Mouse (Mus musculus) neural tube, embryonic 13.5 days (tissue): ENCODE data around the gene Gm9887. TPM values are rescaled to one million over a fixed set of nuclear protein-coding genes. Genes with fewer than 3 reads are reported as not detected.
"Not testable (repeated sequence)": the region's sequence is repeated elsewhere in the genome, so short reads cannot be mapped to it uniquely, and the experiment has no call there.

ENCODE experiments used
- ATAC-seq: fragments of 200-750 bp; cut with Nextera tagmentation; 2 replicates; pipeline ENCODE4 v1.8.0; 2017; ENCODE audit warnings: low read depth, mild to moderate bottlenecking, moderate TSS enrichment, moderate library complexity
- H3K27ac ChIP-seq: fragments of 300-500 bp; sonication (generic); replicated peaks from 2 replicates; pipeline ENCODE4 v1.5.1; 2015; ENCODE audit warnings: moderate library complexity, mild to moderate bottlenecking, inconsistent platforms
- H3K27me3 ChIP-seq: fragments of 300-500 bp; sonication (generic); 2 replicates; pipeline ENCODE4 v1.6.1; 2015; ENCODE audit warnings: mild to moderate bottlenecking, inconsistent platforms
- H3K36me3 ChIP-seq: fragments of 300-500 bp; sonication (generic); 2 replicates; pipeline ENCODE4 v1.6.1; 2015; ENCODE audit warnings: mild to moderate bottlenecking, inconsistent platforms
- H3K4me1 ChIP-seq: fragments of 300-500 bp; sonication (generic); replicated peaks from 2 replicates; pipeline ENCODE4 v1.6.1; 2015; ENCODE audit warnings: inconsistent platforms
- H3K4me2 ChIP-seq: fragments of 300-500 bp; sonication (generic); 2 replicates; pipeline ENCODE4 v1.6.1; 2015; ENCODE audit warnings: inconsistent platforms, mild to moderate bottlenecking, moderate library complexity
- H3K4me3 ChIP-seq: fragments of 300-500 bp; sonication (generic); 2 replicates; pipeline ENCODE4 v1.5.1; 2015; ENCODE audit warnings: mild to moderate bottlenecking, inconsistent platforms
- H3K9ac ChIP-seq: fragments of 300-500 bp; sonication (generic); 2 replicates; pipeline ENCODE4 v1.6.1; 2015; ENCODE audit warnings: moderate library complexity, mild to moderate bottlenecking, inconsistent platforms
- H3K9me3 ChIP-seq: fragments of 300-500 bp; sonication (generic); 2 replicates; pipeline ENCODE4 v1.6.1; 2016; ENCODE audit warnings: inconsistent platforms
- WGBS: fragments of 180-500 bp; shearing (Covaris S2); methylation state at CpG from one replicate; pipeline ENCODE4 v1.1.7; 2015; 5-methylcytosine and 5-hydroxymethylcytosine counted together
- polyA plus RNA-seq: library from polyadenylated mRNA; unstranded; fragments of >200 nt; fragmentation: Nextera tagmentation; extraction: Ambion mirVana; gene quantifications from 2 replicates; pipeline ENCODE4 v1.2.1, GENCODE M21; 2015

Gm9887 gene
- polyA plus RNA-seq, 1 experiment from 2014 or later: 0.71 TPM

- no peaks in the 10 kb centered on the region for H3K9me3 ChIP-seq
- 89% methylated on average over 13 of the region's 13 CpGs for WGBS
These were observed 30.4 kb upstream of the Gm9887 start for GRCm38 (mm10) chr12:69402594-69403167.

GRCm38 (mm10) chr12:69402100-69402499 lies 29.8 kb upstream of the Gm9887 start:
- no peaks in the 10 kb centered on the region for H3K36me3 ChIP-seq
- H3K27ac ChIP-seq: no peak overlapping the region
- H3K4me3 ChIP-seq: no peak overlapping the region
- H3K27me3 ChIP-seq: no peaks in the 10 kb centered on the region
- no peaks in the 10 kb centered on the region for H3K4me1 ChIP-seq
- H3K4me2 ChIP-seq: no peak overlapping the region
- no peaks in the 10 kb centered on the region for H3K9me3 ChIP-seq
- ATAC-seq: no peak
- no peak overlapping the region for H3K9ac ChIP-seq
- 68% methylated on average over 9 of the region's 9 CpGs for WGBS

More at GRCm38 (mm10) chr12:69402594-69403167, 30.4 kb upstream of the Gm9887 start:
- Histone ChIP-seq H3K4me3 (no peak overlapping the region), H3K36me3 (no peaks in the 10 kb centered on the region), H3K27me3 (no peaks in the 10 kb centered on the region), H3K4me2 (no peak overlapping the region), H3K4me1 (no peaks in the 10 kb centered on the region), H3K9ac (no peak overlapping the region), H3K27ac (no peak overlapping the region)
- no peak for ATAC-seq

GRCm38 (mm10) chr12:69400871-69401286 lies 28.6 kb upstream of the Gm9887 start:
- no peak for ATAC-seq
- 32% methylated on average over 2 of the region's 2 CpGs for WGBS
- Histone ChIP-seq H3K36me3 (no peaks in the 10 kb centered on the region), H3K27me3 (no peaks in the 10 kb centered on the region), H3K9me3 (no peaks in the 10 kb centered on the region), H3K4me2 (no peak overlapping the region), H3K4me3 (no peak overlapping the region), H3K4me1 (no peaks in the 10 kb centered on the region), H3K27ac (no peak overlapping the region), H3K9ac (no peak overlapping the region)

- H3K4me1 ChIP-seq: no peaks in the 10 kb centered on the region
- no peak overlapping the region for H3K9ac ChIP-seq
- H3K27ac ChIP-seq: no peak overlapping the region
- 81% methylated on average over 4 of the region's 4 CpGs for WGBS
- H3K4me2 ChIP-seq: no peak overlapping the region
- no peaks in the 10 kb centered on the region for H3K36me3 ChIP-seq
- no peaks in the 10 kb centered on the region for H3K27me3 ChIP-seq
- no peak for ATAC-seq
- no peak overlapping the region for H3K4me3 ChIP-seq
- H3K9me3 ChIP-seq: no peaks in the 10 kb centered on the region
These were observed 28.1 kb upstream of the Gm9887 start for GRCm38 (mm10) chr12:69400367-69400766.

GRCm38 (mm10) chr12:69394456-69394855 lies 22.2 kb upstream of the Gm9887 start:
- no peaks in the 10 kb centered on the region for H3K36me3 ChIP-seq
- H3K9ac ChIP-seq: no peak overlapping the region
- WGBS: 88% methylated on average over 6 of the region's 6 CpGs
- no peak for ATAC-seq
- no peak overlapping the region for H3K27ac ChIP-seq
- H3K4me1 ChIP-seq: no peaks in the 10 kb centered on the region
- no peak overlapping the region for H3K4me3 ChIP-seq
- H3K4me2 ChIP-seq: no peak overlapping the region
- no peaks in the 10 kb centered on the region for H3K27me3 ChIP-seq
- no peaks in the 10 kb centered on the region for H3K9me3 ChIP-seq

GRCm38 (mm10) chr12:69393076-69393475 lies 20.8 kb upstream of the Gm9887 start:
- H3K9me3 ChIP-seq: no peaks in the 10 kb centered on the region
- H3K9ac ChIP-seq: no peak overlapping the region
- no peak overlapping the region for H3K4me2 ChIP-seq
- H3K36me3 ChIP-seq: no peaks in the 10 kb centered on the region
- ATAC-seq: no peak
- no peak overlapping the region for H3K27ac ChIP-seq
- no peak overlapping the region for H3K4me3 ChIP-seq
- no peaks in the 10 kb centered on the region for H3K27me3 ChIP-seq
- H3K4me1 ChIP-seq: no peaks in the 10 kb centered on the region
- WGBS: 85% methylated on average over 10 of the region's 10 CpGs

- Histone ChIP-seq H3K27me3 (no peaks in the 10 kb centered on the region), H3K9ac (no peak overlapping the region), H3K4me1 (no peaks in the 10 kb centered on the region), H3K4me3 (no peak overlapping the region), H3K4me2 (no peak overlapping the region), H3K9me3 (no peaks in the 10 kb centered on the region), H3K27ac (no peak overlapping the region), H3K36me3 (no peaks in the 10 kb centered on the region)
- WGBS: 80% methylated on average over 7 of the region's 7 CpGs
- ATAC-seq: no peak
These were observed 17.9 kb upstream of the Gm9887 start for GRCm38 (mm10) chr12:69390000-69390698.

- Histone ChIP-seq H3K36me3 (no peaks in the 10 kb centered on the region), H3K27ac (no peak overlapping the region), H3K9ac (no peak overlapping the region), H3K27me3 (no peaks in the 10 kb centered on the region), H3K4me3 (no peak overlapping the region), H3K4me2 (no peak overlapping the region), H3K9me3 (no peaks in the 10 kb centered on the region), H3K4me1 (no peaks in the 10 kb centered on the region)
- ATAC-seq: no peak
- 78% methylated on average over 7 of the region's 7 CpGs for WGBS
These were observed 17.1 kb upstream of the Gm9887 start for GRCm38 (mm10) chr12:69389273-69389938.

- no peaks in the 10 kb centered on the region for H3K9me3 ChIP-seq
- H3K27me3 ChIP-seq: no peaks in the 10 kb centered on the region
- no peak overlapping the region for H3K9ac ChIP-seq
- no peak for ATAC-seq
- no peak overlapping the region for H3K4me3 ChIP-seq
- WGBS: 93% methylated on average over 10 of the region's 10 CpGs
- no peak overlapping the region for H3K27ac ChIP-seq
- H3K36me3 ChIP-seq: no peaks in the 10 kb centered on the region
- no peak overlapping the region for H3K4me2 ChIP-seq
- no peaks in the 10 kb centered on the region for H3K4me1 ChIP-seq
These were observed 16.1 kb upstream of the Gm9887 start for GRCm38 (mm10) chr12:69388321-69388869.

- H3K27ac ChIP-seq, H3K9me3 ChIP-seq, H3K4me3 ChIP-seq, ATAC-seq, H3K36me3 ChIP-seq, H3K27me3 ChIP-seq, H3K4me2 ChIP-seq, H3K9ac ChIP-seq, H3K4me1 ChIP-seq: not testable (repeated sequence)
- 81% methylated on average over 10 of the region's 12 CpGs for WGBS
These were observed 14.0 kb upstream of the Gm9887 start for GRCm38 (mm10) chr12:69386281-69386732.

- H3K4me2 ChIP-seq: no peak overlapping the region
- H3K27me3 ChIP-seq: no peaks in the 10 kb centered on the region
- no peaks in the 10 kb centered on the region for H3K4me1 ChIP-seq
- no peak for ATAC-seq
- WGBS: 85% methylated on average over 6 of the region's 6 CpGs
- H3K9ac ChIP-seq: no peak overlapping the region
- H3K4me3 ChIP-seq: no peak overlapping the region
- no peak overlapping the region for H3K27ac ChIP-seq
- H3K9me3 ChIP-seq: no peaks in the 10 kb centered on the region
- H3K36me3 ChIP-seq: no peaks in the 10 kb centered on the region
These were observed 13.5 kb upstream of the Gm9887 start for GRCm38 (mm10) chr12:69385542-69386280.

- H3K27me3 ChIP-seq: no peaks in the 10 kb centered on the region
- H3K4me3 ChIP-seq: no peak overlapping the region
- 88% methylated on average over 5 of the region's 5 CpGs for WGBS
- H3K27ac ChIP-seq: no peak overlapping the region
- no peaks in the 10 kb centered on the region for H3K9me3 ChIP-seq
- H3K4me2 ChIP-seq: no peak overlapping the region
- no peak for ATAC-seq
- no peaks in the 10 kb centered on the region for H3K4me1 ChIP-seq
- H3K36me3 ChIP-seq: no peaks in the 10 kb centered on the region
- no peak overlapping the region for H3K9ac ChIP-seq
These were observed 12.3 kb upstream of the Gm9887 start for GRCm38 (mm10) chr12:69384606-69385005.
